Mouse (Mus musculus) splenic B cell, adult 2 months (primary cell): ENCODE results near the gene Adgrb3.

ENCODE experiments used
- DNase-seq: peaks from one replicate; pipeline ENCODE4 v3.0.0-alpha.2; 2011; ENCODE audit warnings: low read depth, low spot score
- H3K27me3 ChIP-seq: 2 replicates; pipeline ENCODE4 v1.6.1; 2012; ENCODE audit warnings: mild to moderate bottlenecking, low read length, moderate library complexity, mixed read lengths; ENCODE audit not compliant: control insufficient read depth, poor library complexity, insufficient read depth, severe bottlenecking
- H3K36me3 ChIP-seq: 2 replicates; pipeline ENCODE4 v1.6.1; 2012; ENCODE audit warnings: mild to moderate bottlenecking, low read length, moderate library complexity, mixed read lengths; ENCODE audit not compliant: control insufficient read depth, poor library complexity, insufficient read depth, severe bottlenecking

Gene Adgrb3

DNA sequence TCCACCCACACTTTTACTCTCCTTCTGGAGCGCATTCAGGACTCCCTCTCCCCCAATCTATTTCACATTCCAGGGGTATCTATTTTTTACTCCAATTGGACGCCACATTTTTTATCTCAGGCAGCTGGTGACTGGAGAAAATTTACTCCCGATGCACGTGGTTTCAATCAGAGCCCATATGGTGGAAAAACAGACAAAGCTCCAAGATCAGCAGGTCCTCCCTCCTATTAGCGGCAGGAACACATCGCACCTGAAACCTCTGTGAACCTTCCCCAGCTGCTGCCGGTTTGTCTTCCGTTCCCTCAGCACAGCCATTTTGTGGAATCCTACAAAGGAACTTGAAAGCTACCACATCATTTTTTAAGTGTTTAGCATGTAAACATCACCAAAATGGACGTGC lies 640.2 kb downstream of the Adgrb3 start:
- no peaks in the 10 kb centered on the region for H3K36me3 ChIP-seq
- DNase-seq, result no peak
- H3K27me3 ChIP-seq, result no peaks in the 10 kb centered on the region

DNA sequence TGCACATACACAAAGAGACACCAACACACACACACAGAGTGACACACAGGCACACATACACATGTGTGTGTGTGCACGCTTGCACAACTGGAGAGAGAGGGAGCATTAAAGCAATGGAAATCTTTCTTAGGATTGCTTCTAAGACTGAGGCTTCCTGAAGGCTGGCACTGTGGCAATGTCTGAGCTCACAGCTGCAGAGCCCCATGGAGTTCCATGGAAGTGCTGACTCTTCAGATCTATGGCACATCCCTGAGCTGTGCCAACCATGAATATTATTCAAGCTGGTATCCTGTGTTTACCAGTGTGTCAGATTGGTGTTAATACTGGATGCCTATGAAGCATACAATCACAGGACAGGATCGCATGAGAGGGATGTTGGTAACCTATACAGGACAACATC lies 643.6 kb downstream of the Adgrb3 start:
- no peak for DNase-seq
- H3K27me3 ChIP-seq, result no peaks in the 10 kb centered on the region
- no peaks in the 10 kb centered on the region for H3K36me3 ChIP-seq

DNA sequence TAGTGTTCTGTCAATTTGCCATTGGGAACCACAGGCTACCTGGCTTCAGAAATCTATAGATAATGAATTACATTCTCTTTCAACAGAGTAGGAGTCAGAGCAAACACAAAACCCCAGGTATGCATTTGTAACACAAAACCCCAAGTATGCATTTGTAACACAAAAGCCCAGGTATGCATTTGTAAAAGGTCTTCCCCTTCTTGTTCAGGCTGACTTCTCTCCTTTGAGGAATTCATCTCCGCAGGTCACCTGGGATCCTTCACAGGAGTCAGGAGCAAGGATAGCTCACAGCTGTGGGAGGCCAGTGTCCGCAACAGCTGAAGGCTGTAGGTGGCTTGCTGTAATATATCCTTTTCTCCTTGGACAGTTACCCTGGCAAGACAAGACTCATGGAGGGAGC lies 647.6 kb downstream of the Adgrb3 start:
- no peaks in the 10 kb centered on the region for H3K27me3 ChIP-seq
- no peak for DNase-seq
- no peaks in the 10 kb centered on the region for H3K36me3 ChIP-seq

DNA sequence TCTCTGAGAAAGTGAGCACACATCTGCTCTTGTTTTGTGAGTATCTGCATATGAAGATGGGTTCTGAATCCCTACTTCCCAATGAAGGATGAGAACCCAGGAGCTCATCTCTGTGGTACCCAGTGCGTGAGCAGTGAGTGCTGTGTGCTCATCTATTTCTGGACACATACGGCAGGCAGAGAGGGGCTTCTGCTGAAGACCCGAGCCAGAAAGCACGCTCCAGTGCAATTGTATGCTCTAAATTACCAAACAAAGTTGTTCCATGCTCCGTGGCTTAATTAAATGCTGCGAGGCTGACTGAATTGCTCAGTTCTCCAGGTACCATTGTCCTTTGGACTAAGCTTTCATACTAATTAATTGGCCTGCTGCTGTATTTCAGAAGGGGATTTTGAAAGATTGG lies 648.9 kb downstream of the Adgrb3 start:
- no peak for DNase-seq
- Histone ChIP-seq H3K27me3 (no peaks in the 10 kb centered on the region), H3K36me3 (no peaks in the 10 kb centered on the region)

DNA sequence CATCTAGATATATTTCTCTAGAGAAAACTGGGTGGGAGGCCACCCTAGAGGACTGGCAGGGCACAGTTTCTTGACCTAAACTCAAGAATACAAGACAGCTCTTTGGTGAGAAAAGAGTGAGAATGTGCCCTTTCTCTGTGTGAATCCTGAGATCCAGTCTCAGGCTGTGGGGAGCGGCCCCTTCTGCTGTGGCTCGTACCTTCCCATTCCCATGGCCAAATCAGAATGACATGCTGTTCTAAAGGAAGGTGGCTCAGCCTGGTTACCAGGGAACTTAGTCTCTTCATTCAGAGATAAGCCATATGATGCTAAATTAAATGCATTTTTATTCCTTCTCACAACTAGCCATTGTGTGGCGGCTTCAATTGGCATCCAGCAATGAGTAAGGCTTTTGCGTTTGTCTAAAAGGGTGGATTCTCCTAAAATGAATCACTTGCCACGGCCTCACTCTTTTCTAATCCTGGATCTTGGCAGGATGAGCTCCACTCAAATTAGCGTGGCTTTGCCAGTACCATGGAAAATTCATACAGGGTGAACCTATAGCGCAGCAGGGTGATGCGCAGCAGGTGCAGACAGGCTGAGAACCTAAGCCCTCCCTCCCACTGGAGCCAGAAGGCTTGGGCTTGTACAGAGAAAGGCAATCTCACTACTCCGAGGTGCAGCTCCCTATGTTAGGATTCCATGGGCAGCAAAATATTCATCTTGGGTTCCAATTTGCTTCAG lies 649.5 kb downstream of the Adgrb3 start:
- H3K27me3 ChIP-seq, result no peaks in the 10 kb centered on the region
- no peaks in the 10 kb centered on the region for H3K36me3 ChIP-seq
- DNase-seq, result no peak

DNA sequence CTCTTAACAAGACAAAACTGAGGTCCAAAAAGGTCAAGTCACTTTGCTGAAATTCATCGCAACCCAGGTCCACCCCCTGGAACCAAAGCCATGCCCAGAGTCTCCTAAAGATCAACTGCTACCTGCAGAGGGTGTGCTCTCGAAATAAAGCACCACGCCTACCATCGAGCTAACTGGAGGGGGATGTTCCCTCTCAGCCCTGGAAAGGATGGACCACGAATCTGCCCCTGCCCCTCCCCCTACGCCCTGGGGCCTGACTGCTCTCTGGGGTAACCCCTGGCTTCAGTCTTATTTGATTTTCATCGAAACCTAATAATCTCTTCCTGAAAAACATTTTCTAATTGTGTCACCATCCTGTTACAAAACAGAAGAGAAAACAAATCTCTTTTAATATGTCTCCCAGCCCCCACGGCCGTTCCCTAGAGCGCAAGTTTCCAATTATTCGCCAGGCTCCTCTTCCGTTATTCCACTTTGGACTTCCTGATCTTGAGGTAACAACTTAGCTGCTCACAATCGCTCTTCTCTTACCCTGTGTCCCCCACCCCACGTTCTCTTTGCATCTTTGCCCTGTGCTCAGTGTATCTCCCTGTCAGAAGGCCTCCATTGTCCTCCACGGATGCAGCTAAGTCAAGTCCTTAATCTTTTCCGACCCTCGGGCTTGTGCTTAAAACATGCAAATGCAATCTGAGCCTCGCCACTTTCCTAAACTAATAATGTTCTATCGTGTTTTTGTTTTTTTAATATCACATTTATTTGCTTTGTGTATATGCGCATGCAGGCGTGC lies 651.0 kb downstream of the Adgrb3 start:
- Histone ChIP-seq H3K36me3 (no peaks in the 10 kb centered on the region), H3K27me3 (no peaks in the 10 kb centered on the region)
- no peak for DNase-seq

DNA sequence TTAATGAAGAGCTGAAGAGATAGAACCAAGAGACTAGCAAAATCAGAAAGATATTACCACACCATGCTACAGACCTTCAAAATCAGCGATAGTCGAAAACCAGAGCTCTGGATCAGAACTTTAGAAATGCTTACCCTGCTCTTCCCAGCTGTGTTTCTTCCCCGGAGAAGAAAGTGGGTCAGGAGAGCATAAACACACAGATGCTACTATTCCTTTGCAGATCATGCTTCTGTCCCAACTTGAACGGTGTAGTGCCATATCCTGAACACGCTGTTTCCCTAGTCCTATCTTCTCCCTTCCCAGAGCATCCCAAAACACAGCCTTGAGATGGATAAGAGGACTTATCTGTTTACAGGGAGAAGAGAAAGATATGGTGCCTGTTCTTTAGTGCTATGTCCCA lies 662.4 kb downstream of the Adgrb3 start:
- no peaks in the 10 kb centered on the region for H3K36me3 ChIP-seq
- no peak for DNase-seq
- no peaks in the 10 kb centered on the region for H3K27me3 ChIP-seq

DNA sequence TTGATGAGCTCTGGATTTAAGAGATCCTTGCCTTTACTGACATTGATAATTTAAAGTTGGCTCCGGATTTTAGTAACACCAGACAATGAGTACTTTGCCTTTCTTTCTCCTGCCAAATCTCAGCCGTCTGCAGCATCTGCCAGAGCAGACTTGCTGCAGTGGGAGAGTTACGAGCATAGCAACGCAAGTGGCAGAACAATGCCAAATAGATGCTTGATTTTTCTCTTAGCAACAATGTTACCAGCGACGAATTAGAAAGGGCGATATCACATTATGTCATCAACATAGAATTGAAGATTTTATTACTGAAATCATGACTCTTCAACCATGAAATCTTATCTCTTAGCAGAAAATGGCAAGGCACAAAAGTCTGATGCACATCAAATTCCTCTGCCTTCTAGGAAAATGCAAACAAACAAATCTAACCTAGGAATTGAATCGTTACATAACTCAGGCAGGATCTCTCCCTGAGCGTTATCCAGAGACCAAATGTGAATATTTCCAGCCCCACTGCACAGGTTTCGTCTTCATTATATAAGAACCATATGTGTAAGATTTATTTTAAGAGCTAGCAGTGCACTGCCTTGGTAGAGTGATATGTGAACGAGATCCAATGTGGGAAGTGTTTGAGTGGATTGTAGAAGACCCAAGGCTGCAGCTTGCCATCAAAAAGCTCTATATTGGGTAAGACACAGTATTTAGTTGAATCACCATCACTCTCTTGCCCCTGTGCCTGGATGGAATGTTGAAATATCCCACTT lies 663.3 kb downstream of the Adgrb3 start:
- H3K36me3 ChIP-seq, result no peaks in the 10 kb centered on the region
- no peaks in the 10 kb centered on the region for H3K27me3 ChIP-seq
- DNase-seq, result no peak

DNA sequence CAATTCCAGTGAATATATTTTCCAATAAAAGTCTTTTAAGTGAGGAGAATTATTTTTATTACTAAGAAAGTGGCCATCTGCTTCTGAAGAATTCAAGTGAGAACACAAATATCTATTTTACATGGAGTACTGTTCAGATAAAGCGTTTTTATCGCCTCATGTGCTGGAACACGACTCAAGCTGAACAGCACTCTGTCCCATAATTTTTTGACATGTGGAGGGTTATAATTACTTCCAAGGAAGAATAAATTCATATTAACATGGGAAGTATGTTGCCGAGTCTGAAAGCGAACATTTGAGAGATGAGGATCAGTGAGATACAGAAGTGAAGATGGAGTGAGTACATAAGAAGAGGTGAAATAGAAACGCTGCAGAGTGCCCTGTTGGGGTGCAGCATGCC lies 665.9 kb downstream of the Adgrb3 start:
- no peaks in the 10 kb centered on the region for H3K36me3 ChIP-seq
- H3K27me3 ChIP-seq, result no peaks in the 10 kb centered on the region
- DNase-seq, result no peak

DNA sequence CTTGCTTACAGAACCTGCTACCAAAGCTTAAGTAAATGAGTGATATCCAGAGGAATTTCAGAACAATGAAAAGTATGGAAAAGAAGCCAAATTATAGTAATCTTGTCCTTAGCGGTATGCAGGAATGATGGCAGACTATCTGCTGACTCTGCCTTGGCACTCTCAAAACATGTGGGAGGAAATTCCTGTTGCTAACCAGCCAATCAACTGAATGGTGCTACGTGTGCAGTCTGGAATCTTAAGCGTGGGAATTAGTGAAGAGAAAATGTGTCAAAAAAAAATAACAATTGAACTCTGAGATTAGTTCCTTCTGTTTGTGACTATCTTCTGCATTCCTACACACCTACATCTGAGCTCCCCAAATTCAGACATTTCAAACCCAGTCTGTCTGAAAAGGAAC lies 683.3 kb downstream of the Adgrb3 start:
- Histone ChIP-seq H3K27me3 (no peaks in the 10 kb centered on the region), H3K36me3 (no peaks in the 10 kb centered on the region)
- no peak for DNase-seq

DNA sequence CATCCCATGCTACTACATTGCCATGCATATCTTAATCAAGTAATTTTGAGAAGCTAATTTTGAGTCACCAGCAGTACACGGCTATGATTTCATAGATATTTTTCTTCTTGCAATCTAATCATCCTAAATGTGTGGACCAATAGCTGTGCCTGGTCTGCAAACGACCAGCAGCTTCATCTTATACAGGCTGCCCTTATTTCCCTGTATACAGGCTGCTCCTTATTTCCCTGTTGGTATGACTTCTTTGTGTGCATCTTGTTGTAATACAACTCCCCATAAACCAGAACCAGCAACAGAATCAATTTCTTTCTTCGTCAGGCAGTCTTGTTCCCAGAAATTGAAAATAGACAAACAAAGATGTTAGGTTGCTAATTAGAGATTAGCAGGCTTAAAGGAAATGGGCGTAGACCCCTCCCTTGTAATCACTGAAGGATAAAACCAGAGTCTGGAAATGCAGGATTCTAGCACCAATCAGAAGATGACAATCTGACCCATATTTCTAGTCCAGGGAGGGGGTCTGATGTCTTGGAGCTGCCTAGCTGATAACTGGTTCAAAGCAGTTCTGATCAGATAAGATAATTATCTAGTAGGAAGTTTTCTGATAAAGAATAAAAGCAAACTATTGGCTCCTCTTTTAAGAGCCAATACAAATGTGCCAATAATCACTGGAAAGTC lies 697.2 kb downstream of the Adgrb3 start:
- no peak for DNase-seq
- H3K27me3 ChIP-seq, result no peaks in the 10 kb centered on the region
- no peaks in the 10 kb centered on the region for H3K36me3 ChIP-seq

DNA sequence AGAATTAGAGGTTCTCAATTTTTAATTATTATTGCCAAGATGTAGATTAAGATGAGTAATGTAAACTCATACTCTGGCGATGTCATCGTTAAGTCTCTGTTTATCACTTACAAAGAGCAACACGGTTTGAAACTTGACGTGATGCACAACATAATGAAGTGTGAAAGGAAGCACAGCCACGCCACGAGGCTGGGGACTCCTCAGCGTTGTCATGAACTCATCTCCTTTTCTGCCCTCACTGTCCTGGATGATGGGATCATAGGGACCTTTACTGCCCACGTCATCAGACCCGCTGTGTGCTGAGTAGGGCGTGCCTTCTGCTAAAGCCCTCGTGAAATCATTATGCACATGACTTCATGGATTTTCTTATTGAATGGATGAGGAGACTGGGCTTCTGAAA lies 714.0 kb downstream of the Adgrb3 start:
- H3K36me3 ChIP-seq, result no peaks in the 10 kb centered on the region
- H3K27me3 ChIP-seq, result no peaks in the 10 kb centered on the region
- DNase-seq, result no peak

DNA sequence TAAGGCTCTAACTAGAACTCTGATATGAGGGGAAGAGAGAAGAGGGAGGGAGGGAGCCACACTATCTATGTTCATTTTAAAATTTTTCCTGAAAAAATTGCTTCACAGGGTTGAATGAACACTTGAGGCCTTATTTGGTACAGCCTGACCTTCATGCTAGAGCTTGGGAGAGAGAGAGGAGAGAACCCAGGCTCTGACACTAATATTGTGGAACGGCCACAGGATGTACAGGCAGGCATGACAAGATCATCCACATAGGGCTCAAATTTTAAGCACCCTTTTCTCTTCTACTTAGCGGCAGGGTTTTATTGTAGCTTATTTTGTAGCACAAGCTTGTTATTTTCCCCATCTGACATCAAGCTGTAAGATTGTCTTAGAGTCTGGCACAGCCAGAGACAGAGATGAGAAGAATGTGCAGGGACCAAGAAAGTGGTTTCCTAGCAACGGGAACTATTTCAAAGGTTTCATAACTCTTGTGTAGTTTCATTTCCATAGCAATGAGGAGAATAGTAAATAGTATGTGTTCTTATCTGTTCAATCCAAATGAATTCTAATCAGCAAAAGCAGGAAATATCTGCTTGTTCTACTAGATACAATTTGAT lies 721.9 kb downstream of the Adgrb3 start:
- Histone ChIP-seq H3K36me3 (no peaks in the 10 kb centered on the region), H3K27me3 (no peaks in the 10 kb centered on the region)
- no peak for DNase-seq

DNA sequence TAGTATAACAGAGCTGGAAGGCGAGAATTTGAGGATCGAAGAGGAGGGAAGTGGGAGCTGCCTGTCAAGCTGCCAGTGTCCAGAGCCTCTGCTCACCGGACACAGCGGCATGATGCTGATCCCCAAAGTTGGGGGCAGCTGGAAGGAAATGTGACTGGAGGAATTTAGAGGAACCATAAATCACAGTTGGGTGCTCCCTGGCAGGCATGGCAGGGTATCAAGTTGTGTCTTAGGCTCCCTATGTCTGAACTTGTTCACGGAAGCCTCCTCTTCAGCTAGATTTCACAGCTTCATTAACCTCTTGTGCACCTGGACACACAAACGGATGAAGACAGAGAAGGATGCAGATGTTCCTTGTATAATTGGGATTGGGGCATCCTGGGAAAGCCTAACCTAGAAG lies 722.8 kb downstream of the Adgrb3 start:
- no peaks in the 10 kb centered on the region for H3K36me3 ChIP-seq
- DNase-seq, result no peak
- H3K27me3 ChIP-seq, result no peaks in the 10 kb centered on the region
